Mouse (Mus musculus): ENCODE measurements around the gene Uqcr11. TPM values are rescaled to one million over a fixed set of nuclear protein-coding genes. Genes with fewer than 3 reads are reported as not detected.

Uqcr11 gene
- polyA plus RNA-seq, 1 experiment from 2014 or later: 804 TPM

- 28% methylated on average over 6 of the region's 6 CpGs for WGBS
- H3K27me3 ChIP-seq (ENCODE audit: control insufficient read depth, insufficient read depth, low read length): peaks cover 10% of the 10 kb centered on the region
- DNase-seq (ENCODE audit: low spot score) (no peak), ATAC-seq (ENCODE audit: low FRiP score) (no peak)
- H3K4me2 ChIP-seq (replicated peaks): no peak overlapping the region
- no peak overlapping the region for H3K27ac ChIP-seq
- no peaks in the 10 kb centered on the region for H3K4me1 ChIP-seq (replicated peaks; ENCODE audit: control insufficient read depth, insufficient read depth, low read length)
- H3K9ac ChIP-seq: no peak overlapping the region
- H3K4me3 ChIP-seq (replicated peaks; ENCODE audit: low read length): no peak overlapping the region
- H3K9me3 ChIP-seq (ENCODE audit: control insufficient read depth, low read length): no peaks in the 10 kb centered on the region
- no peaks in the 10 kb centered on the region for H3K36me3 ChIP-seq (replicated peaks; ENCODE audit: control insufficient read depth, insufficient read depth)
Measured at GRCm38 (mm10) chr10:80363734-80364133, 42.9 kb downstream of the Uqcr11 start.

- H3K4me1 ChIP-seq (replicated peaks; ENCODE audit: control insufficient read depth, insufficient read depth, low read length): no peaks in the 10 kb centered on the region; the same call in 1 of the 2 replicates
- no peaks in the 10 kb centered on the region for H3K9me3 ChIP-seq (ENCODE audit: control insufficient read depth, low read length)
- H3K9ac ChIP-seq: 0 out of 2 replicates have a peak overlapping the region, but pooled peaks have one; percentile 42
- H3K4me2 ChIP-seq (replicated peaks): peak overlapping the region; percentile 54
- H3K27me3 ChIP-seq (ENCODE audit: control insufficient read depth, insufficient read depth, low read length): peaks cover 64% of the 10 kb centered on the region
- H3K27ac ChIP-seq: no peak overlapping the region
- no peaks in the 10 kb centered on the region for H3K36me3 ChIP-seq (replicated peaks; ENCODE audit: control insufficient read depth, insufficient read depth)
- H3K4me3 ChIP-seq (replicated peaks; ENCODE audit: low read length): peak overlapping the region; percentile 25
- ATAC-seq (ENCODE audit: low FRiP score) (peak; percentile 41), DNase-seq (ENCODE audit: low spot score) (peak; percentile 48)
- 9% methylated on average over 31 of the region's 31 CpGs for WGBS
Measured at GRCm38 (mm10) chr10:80357994-80358639, 48.5 kb downstream of the Uqcr11 start.

DNA sequence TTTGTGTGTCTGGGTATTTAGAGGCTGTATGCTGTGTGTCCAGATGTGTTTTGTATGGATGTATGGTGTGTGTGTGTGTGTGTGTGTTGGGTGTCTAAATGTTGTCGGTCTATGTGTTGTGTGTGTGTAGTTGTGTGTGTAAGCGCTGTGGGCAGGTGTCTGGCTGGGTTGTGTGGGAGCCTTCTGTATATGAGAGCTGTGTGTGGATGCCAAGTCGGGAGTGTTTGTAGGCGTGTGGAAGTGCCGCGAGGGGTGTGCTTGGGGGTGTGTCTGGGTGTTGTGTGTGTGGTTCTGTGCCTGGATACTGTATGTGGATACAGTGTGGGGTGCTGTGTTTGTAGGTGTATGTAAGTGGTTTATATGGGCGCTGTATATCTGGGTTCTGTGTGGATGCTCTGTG is 49.3 kb downstream of the Uqcr11 start:
- ATAC-seq (ENCODE audit: low FRiP score) (no peak), DNase-seq (ENCODE audit: low spot score) (no peak)
- Histone ChIP-seq H3K4me3 (replicated peaks; ENCODE audit: low read length) (peak overlapping the region; percentile 25), H3K36me3 (replicated peaks; ENCODE audit: control insufficient read depth, insufficient read depth) (no peaks in the 10 kb centered on the region), H3K27ac (no peak overlapping the region), H3K9me3 (ENCODE audit: control insufficient read depth, low read length) (no peaks in the 10 kb centered on the region), H3K4me2 (replicated peaks) (peak overlapping the region; percentile 54), H3K9ac (0 out of 2 replicates have a peak overlapping the region, but pooled peaks have one; percentile 42), H3K4me1 (replicated peaks; ENCODE audit: control insufficient read depth, insufficient read depth, low read length) (no peaks in the 10 kb centered on the region; the same call in 1 of the 2 replicates), H3K27me3 (ENCODE audit: control insufficient read depth, insufficient read depth, low read length) (peaks cover 72% of the 10 kb centered on the region)
- 35% methylated on average over 7 of the region's 7 CpGs for WGBS

GRCm38 (mm10) chr10:80356737-80357136 is 49.9 kb downstream of the Uqcr11 start:
- under 1% methylated on average over 34 of the region's 34 CpGs for WGBS
- DNase-seq (ENCODE audit: low spot score): no peak
- no peaks in the 10 kb centered on the region for H3K36me3 ChIP-seq (replicated peaks; ENCODE audit: control insufficient read depth, insufficient read depth)
- H3K9me3 ChIP-seq (ENCODE audit: control insufficient read depth, low read length): no peaks in the 10 kb centered on the region
- peak overlapping the region; percentile 36 for H3K4me3 ChIP-seq (replicated peaks; ENCODE audit: low read length)
- H3K4me2 ChIP-seq (replicated peaks): peak overlapping the region; percentile 54
- H3K27me3 ChIP-seq (ENCODE audit: control insufficient read depth, insufficient read depth, low read length): peaks cover 78% of the 10 kb centered on the region
- H3K4me1 ChIP-seq (replicated peaks; ENCODE audit: control insufficient read depth, insufficient read depth, low read length): no peaks in the 10 kb centered on the region; the same call in 1 of the 2 replicates
- H3K27ac ChIP-seq: no peak overlapping the region
- no peak for ATAC-seq (ENCODE audit: low FRiP score)
- peak overlapping the region; percentile 25; the same call in 1 of the 2 replicates for H3K9ac ChIP-seq

DNA sequence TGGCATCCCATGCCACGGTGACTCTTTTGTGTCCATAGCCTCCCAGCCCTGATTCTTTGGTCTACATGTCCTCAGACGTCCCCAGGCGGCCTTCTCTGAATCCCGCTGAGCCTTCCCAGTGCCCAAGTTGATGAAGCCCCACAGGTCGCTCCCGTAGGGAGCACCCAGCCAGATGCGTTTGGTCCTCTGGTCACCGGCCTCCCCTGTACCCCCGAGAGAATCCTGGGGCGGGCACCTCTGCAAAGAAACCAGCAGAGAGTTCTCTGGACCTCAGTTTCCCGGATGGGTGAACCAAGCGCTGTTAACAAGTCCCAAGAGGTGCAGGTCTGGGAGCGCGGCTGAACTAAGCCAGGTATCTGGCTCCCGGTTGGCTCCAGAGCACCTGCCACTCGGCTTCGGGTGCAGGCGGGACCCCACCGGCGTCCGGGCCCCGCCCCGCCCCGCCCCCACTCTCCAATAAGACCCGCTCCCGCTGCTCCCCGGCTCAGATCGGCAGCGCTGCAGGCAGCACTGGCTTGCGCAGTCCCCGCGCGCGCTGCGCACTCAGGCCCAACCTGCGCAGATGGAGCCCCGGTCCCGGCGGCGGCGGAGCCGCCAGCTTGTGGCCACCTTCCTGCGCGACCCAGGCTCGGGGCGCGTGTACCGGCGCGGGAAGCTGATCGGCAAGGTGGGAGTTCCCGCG is 50.5 kb downstream of the Uqcr11 start, which contains the start of gene Plk5:
Plk5 (plus strand) TSS at position 459 of the 682 bp plus-strand sequence.
- Histone ChIP-seq H3K27me3 (ENCODE audit: control insufficient read depth, insufficient read depth, low read length) (peaks cover 84% of the 10 kb centered on the region), H3K27ac (no peak within 1 kb of the TSS), H3K9ac (peak within 1 kb of the TSS; percentile 25; the same call in 1 of the 2 replicates), H3K4me2 (replicated peaks) (peak within 1 kb of the TSS; percentile 54), H3K9me3 (ENCODE audit: control insufficient read depth, low read length) (no peaks in the 10 kb centered on the region), H3K36me3 (replicated peaks; ENCODE audit: control insufficient read depth, insufficient read depth) (no peaks in the 10 kb centered on the region), H3K4me1 (replicated peaks; ENCODE audit: control insufficient read depth, insufficient read depth, low read length) (no peaks in the 10 kb centered on the region; the same call in 1 of the 2 replicates), H3K4me3 (replicated peaks; ENCODE audit: low read length) (peak within 1 kb of the TSS; percentile 36)
- DNase-seq (ENCODE audit: low spot score) (no peak), ATAC-seq (ENCODE audit: low FRiP score) (no peak)
- 1% methylated on average over 46 of the region's 53 CpGs for WGBS

- WGBS: 10% methylated on average over 9 of the region's 9 CpGs
- ATAC-seq (ENCODE audit: low FRiP score) (no peak), DNase-seq (ENCODE audit: low spot score) (no peak)
- no peaks in the 10 kb centered on the region for H3K36me3 ChIP-seq (replicated peaks; ENCODE audit: control insufficient read depth, insufficient read depth)
- H3K27me3 ChIP-seq (ENCODE audit: control insufficient read depth, insufficient read depth, low read length): peaks cover 91% of the 10 kb centered on the region
- no peak overlapping the region for H3K4me3 ChIP-seq (replicated peaks; ENCODE audit: low read length)
- no peak overlapping the region for H3K9ac ChIP-seq
- no peak overlapping the region for H3K27ac ChIP-seq
- no peak overlapping the region for H3K4me2 ChIP-seq (replicated peaks)
- no peaks in the 10 kb centered on the region for H3K9me3 ChIP-seq (ENCODE audit: control insufficient read depth, low read length)
- H3K4me1 ChIP-seq (replicated peaks; ENCODE audit: control insufficient read depth, insufficient read depth, low read length): no peaks in the 10 kb centered on the region; the same call in 1 of the 2 replicates
Measured at GRCm38 (mm10) chr10:80355431-80355830, 51.2 kb downstream of the Uqcr11 start.

Small RNA genes lying within 50 kb of the gene (microRNA-seq; reads per million reads assigned to microRNA genes)
- gene Gm22721: not detected

Other genes with a start within 250 kb of the Uqcr11 start
- gene Cirbp, start 240.8 kb downstream of the Uqcr11 start, polyA plus RNA-seq (2014; fragmentation: Nextera tagmentation; extraction: Ambion mirVana): 203 and 252 TPM in 2 replicates
- 7.0 and 7.7 TPM in 2 replicates for gene 1600002K03Rik, start 233.9 kb downstream of the Uqcr11 start, polyA plus RNA-seq (2014; fragmentation: Nextera tagmentation; extraction: Ambion mirVana)
- 25.9 and 26.2 TPM in 2 replicates for gene Efna2, start 227.3 kb downstream of the Uqcr11 start, polyA plus RNA-seq (2014; fragmentation: Nextera tagmentation; extraction: Ambion mirVana)
- gene Mum1, start 180.4 kb downstream of the Uqcr11 start, polyA plus RNA-seq (2014; fragmentation: Nextera tagmentation; extraction: Ambion mirVana): 29.0 and 32.9 TPM in 2 replicates
- 303 and 341 TPM in 2 replicates for gene Ndufs7, start 157.7 kb downstream of the Uqcr11 start, polyA plus RNA-seq (2014; fragmentation: Nextera tagmentation; extraction: Ambion mirVana)
- gene Gamt, start 145.8 kb downstream of the Uqcr11 start, polyA plus RNA-seq (2014; fragmentation: Nextera tagmentation; extraction: Ambion mirVana): 17.3 and 24.3 TPM in 2 replicates
- gene Dazap1, start 145.3 kb downstream of the Uqcr11 start, polyA plus RNA-seq (2014; fragmentation: Nextera tagmentation; extraction: Ambion mirVana): 35.2 and 36.3 TPM in 2 replicates
- gene Rps15, start 114.4 kb downstream of the Uqcr11 start, polyA plus RNA-seq (2014; fragmentation: Nextera tagmentation; extraction: Ambion mirVana): 570 and 649 TPM in 2 replicates
- gene Apc2, start 110.9 kb downstream of the Uqcr11 start, polyA plus RNA-seq (2014; fragmentation: Nextera tagmentation; extraction: Ambion mirVana): 200 and 216 TPM in 2 replicates
- 23.3 and 24.5 TPM in 2 replicates for gene 2310011J03Rik, start 86.3 kb downstream of the Uqcr11 start, polyA plus RNA-seq (2014; fragmentation: Nextera tagmentation; extraction: Ambion mirVana)
- 4.4 and 4.7 TPM in 2 replicates for gene Pcsk4, start 77.3 kb downstream of the Uqcr11 start, polyA plus RNA-seq (2014; fragmentation: Nextera tagmentation; extraction: Ambion mirVana)
- 5.3 and 5.8 TPM in 2 replicates for gene Reep6, start 76.9 kb downstream of the Uqcr11 start, polyA plus RNA-seq (2014; fragmentation: Nextera tagmentation; extraction: Ambion mirVana)
- 0.84 and 0.90 TPM in 2 replicates for gene Adamtsl5, start 58.4 kb downstream of the Uqcr11 start, polyA plus RNA-seq (2014; fragmentation: Nextera tagmentation; extraction: Ambion mirVana)
- gene Plk5, start 50.4 kb downstream of the Uqcr11 start, polyA plus RNA-seq (2014; fragmentation: Nextera tagmentation; extraction: Ambion mirVana): 3.6 and 4.1 TPM in 2 replicates
- gene Mex3d, start 19.2 kb downstream of the Uqcr11 start, polyA plus RNA-seq (2014; fragmentation: Nextera tagmentation; extraction: Ambion mirVana): 12.3 and 13.3 TPM in 2 replicates
- gene Mbd3, start 7.3 kb downstream of the Uqcr11 start, polyA plus RNA-seq (2014; fragmentation: Nextera tagmentation; extraction: Ambion mirVana): 152 and 161 TPM in 2 replicates
- 41.3 and 46.5 TPM in 2 replicates for gene Tcf3, start 26.8 kb upstream of the Uqcr11 start, polyA plus RNA-seq (2014; fragmentation: Nextera tagmentation; extraction: Ambion mirVana)
- 1.5 and 2.3 TPM in 2 replicates for gene Onecut3, start 88.0 kb upstream of the Uqcr11 start, polyA plus RNA-seq (2014; fragmentation: Nextera tagmentation; extraction: Ambion mirVana)
- 0.87 and 1.1 TPM in 2 replicates for gene Atp8b3, start 132.3 kb upstream of the Uqcr11 start, polyA plus RNA-seq (2014; fragmentation: Nextera tagmentation; extraction: Ambion mirVana)
- gene Rexo1, start 154.7 kb upstream of the Uqcr11 start, polyA plus RNA-seq (2014; fragmentation: Nextera tagmentation; extraction: Ambion mirVana): 29.0 and 30.8 TPM in 2 replicates
- gene Klf16, start 170.5 kb upstream of the Uqcr11 start, polyA plus RNA-seq (2014; fragmentation: Nextera tagmentation; extraction: Ambion mirVana): 5.1 and 5.3 TPM in 2 replicates
- gene Abhd17a, start 183.5 kb upstream of the Uqcr11 start, polyA plus RNA-seq (2014; fragmentation: Nextera tagmentation; extraction: Ambion mirVana): 157 and 174 TPM in 2 replicates
- gene Scamp4, start 196.0 kb upstream of the Uqcr11 start, polyA plus RNA-seq (2014; fragmentation: Nextera tagmentation; extraction: Ambion mirVana): 63.1 and 64.5 TPM in 2 replicates
- 5.2 and 5.6 TPM in 2 replicates for gene Adat3, start 196.1 kb upstream of the Uqcr11 start, polyA plus RNA-seq (2014; fragmentation: Nextera tagmentation; extraction: Ambion mirVana)
- gene Gm49322, start 199.2 kb upstream of the Uqcr11 start, polyA plus RNA-seq (2014; fragmentation: Nextera tagmentation; extraction: Ambion mirVana): 1.7 and 1.9 TPM in 2 replicates
- gene Csnk1g2, start 216.0 kb upstream of the Uqcr11 start, polyA plus RNA-seq (2014; fragmentation: Nextera tagmentation; extraction: Ambion mirVana): 65.4 and 76.4 TPM in 2 replicates